In the genomic region with DNA sequence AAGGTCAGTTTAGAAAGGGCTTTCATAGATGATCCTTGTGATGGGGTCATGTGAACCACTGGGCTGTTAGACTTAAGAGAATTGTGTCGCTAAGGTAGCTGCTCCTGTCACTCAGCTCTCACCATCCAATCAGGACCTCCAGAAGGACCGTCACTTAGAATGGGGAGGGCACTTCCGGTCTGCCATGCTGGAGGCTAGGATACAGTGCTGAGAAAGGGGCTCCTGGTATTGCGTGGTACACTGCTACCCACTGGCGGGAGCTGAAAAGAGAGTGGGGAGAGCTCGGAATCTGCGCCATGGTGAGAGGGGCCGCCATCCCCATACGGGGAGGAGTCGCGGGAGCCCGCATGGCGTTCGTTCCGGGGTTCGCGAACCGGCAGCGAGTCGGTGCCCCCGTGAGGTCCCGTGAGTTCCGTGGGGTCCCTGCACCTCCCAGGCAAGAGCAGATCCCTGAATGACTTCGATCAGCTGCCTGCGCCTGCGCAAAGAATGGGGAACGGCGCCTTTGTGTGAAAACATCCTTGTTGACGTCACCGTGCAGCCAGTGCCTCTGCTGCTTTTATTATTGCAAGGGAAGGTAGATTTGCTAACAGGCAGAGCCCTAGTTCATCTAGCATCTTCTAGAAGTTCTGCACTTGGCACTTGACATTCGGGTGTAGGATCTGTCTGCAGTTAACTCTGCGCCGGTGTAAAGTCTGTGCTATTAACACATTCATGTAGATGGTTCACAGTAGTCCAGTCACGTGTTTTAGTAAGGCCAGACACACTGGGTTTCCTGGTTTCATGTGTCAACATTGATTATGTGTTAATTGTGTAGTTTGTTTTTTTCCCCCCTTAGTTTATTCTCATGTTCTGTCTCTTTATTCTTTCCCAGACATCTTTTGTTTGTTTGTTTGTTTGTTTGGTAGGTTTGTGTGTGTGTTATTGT, we compare ENCODE assay signal across 8 mouse cellular contexts. TPM values are rescaled to one million over a fixed set of nuclear protein-coding genes. Genes with fewer than 3 reads are reported as not detected.
DNase-seq lines count a peak whose midpoint lies in the region; ATAC-seq and TF ChIP-seq lines count a peak whose summit lies in the region.

A gene (plus strand): TSS at position 173 of the 928 bp plus-strand sequence.

- DNase-seq in 3134 (ENCODE audit: extremely low read depth, insufficient read length, low spot score), result peak; percentile 92
- peak; percentile 76 for DNase-seq in adrenal gland, postnatal 25 days
- peak; percentile 76 to 84 for DNase-seq in heart, adult 2 months
- peak; percentile 74 to 79 for DNase-seq in kidney, adult 8-10 months
- peak; percentile 60 to 79 for DNase-seq in spleen, postnatal 10 days (ENCODE audit: low spot score in 2 of 2)

- H3K4me1 ChIP-seq in embryonic facial prominence, embryonic 12.5 days, result no peaks in the 10 kb centered on the region
- H3K4me1 ChIP-seq in heart, adult 2 months (ENCODE audit: control insufficient read depth, insufficient read depth, low read length), result no peaks in the 10 kb centered on the region
- no peaks in the 10 kb centered on the region for H3K4me1 ChIP-seq in limb, embryonic 13.5 days
- no peaks in the 10 kb centered on the region for H3K4me1 ChIP-seq in midbrain, embryonic 16.5 days (ENCODE audit: control insufficient read depth, insufficient read depth, low read length)

- no peaks in the 10 kb centered on the region for H3K27me3 ChIP-seq in embryonic facial prominence, embryonic 12.5 days
- no peaks in the 10 kb centered on the region for H3K27me3 ChIP-seq in heart, adult 2 months (ENCODE audit: control insufficient read depth, insufficient read depth, low read length)
- H3K27me3 ChIP-seq in limb, embryonic 13.5 days, result no peaks in the 10 kb centered on the region
- no peaks in the 10 kb centered on the region for H3K27me3 ChIP-seq in midbrain, embryonic 16.5 days (ENCODE audit: control insufficient read depth, insufficient read depth, low read depth, low read length)

- ATAC-seq in embryonic facial prominence, embryonic 12.5 days (ENCODE audit: insufficient number of reproducible peaks, insufficient read depth, low FRiP score, low TSS enrichment), result peak; percentile 100
- peak; percentile 100 for ATAC-seq in limb, embryonic 13.5 days (ENCODE audit: low FRiP score, low read depth)
- peak; percentile 100 for ATAC-seq in midbrain, embryonic 16.5 days

- peak within 1 kb of the TSS; percentile 93 for H3K27ac ChIP-seq in embryonic facial prominence, embryonic 12.5 days
- peak within 1 kb of the TSS; percentile 88 for H3K27ac ChIP-seq in heart, adult 2 months
- H3K27ac ChIP-seq in limb, embryonic 13.5 days, result peak within 1 kb of the TSS; percentile 93
- peak within 1 kb of the TSS; percentile 99 for H3K27ac ChIP-seq in midbrain, embryonic 16.5 days (ENCODE audit: low read length)

- peak; percentile 73 for TF ChIP-seq POLR2A in heart, adult 2 months (IDR thresholded peaks at IDR 0.05; ENCODE audit: insufficient read depth, low read depth, low read length)

- H3K36me3 ChIP-seq in embryonic facial prominence, embryonic 12.5 days, result no peaks in the 10 kb centered on the region
- H3K36me3 ChIP-seq in heart, adult 2 months (ENCODE audit: control insufficient read depth, insufficient read depth, low read length), result no peaks in the 10 kb centered on the region
- peaks cover 7% of the 10 kb centered on the region; the same call in 1 of the 2 replicates for H3K36me3 ChIP-seq in limb, embryonic 13.5 days
- H3K36me3 ChIP-seq in midbrain, embryonic 16.5 days (ENCODE audit: control insufficient read depth, insufficient read depth, low read length), result 0 out of 2 replicates have a peak, but pooled peaks cover 5% of the 10 kb centered on the region

- H3K4me2 ChIP-seq in embryonic facial prominence, embryonic 12.5 days (replicated peaks), result peak within 1 kb of the TSS; percentile 49
- H3K4me2 ChIP-seq in limb, embryonic 13.5 days (replicated peaks), result peak within 1 kb of the TSS; percentile 62
- H3K4me2 ChIP-seq in midbrain, embryonic 16.5 days (ENCODE audit: low read length), result peak within 1 kb of the TSS; percentile 63

- H3K9ac ChIP-seq in embryonic facial prominence, embryonic 12.5 days, result peak within 1 kb of the TSS; percentile 69
- peak within 1 kb of the TSS; percentile 89 for H3K9ac ChIP-seq in heart, adult 2 months (ENCODE audit: low read depth, low read length)
- H3K9ac ChIP-seq in limb, embryonic 13.5 days, result peak within 1 kb of the TSS; percentile 82
- peak within 1 kb of the TSS; percentile 85 for H3K9ac ChIP-seq in midbrain, embryonic 16.5 days (ENCODE audit: low read depth, low read length)

- H3K79me2 ChIP-seq in heart, adult 2 months (replicated peaks; ENCODE audit: control insufficient read depth, insufficient read depth, low read length), result no peaks in the 10 kb centered on the region; the same call in 1 of the 2 replicates

- peaks cover 5% of the 10 kb centered on the region for H3K9me3 ChIP-seq in embryonic facial prominence, embryonic 12.5 days
- peaks cover 10% of the 10 kb centered on the region; the same call in 1 of the 2 replicates for H3K9me3 ChIP-seq in limb, embryonic 13.5 days
- H3K9me3 ChIP-seq in midbrain, embryonic 16.5 days (replicated peaks; ENCODE audit: control insufficient read depth, low read length, poor library complexity, severe bottlenecking), result peaks cover 15% of the 10 kb centered on the region

- no peak for TF ChIP-seq EP300 in heart, adult 2 months (IDR thresholded peaks at IDR 0.05; ENCODE audit: insufficient read depth, low read depth, low read length)

- peak within 1 kb of the TSS; percentile 68 for H3K4me3 ChIP-seq in embryonic facial prominence, embryonic 12.5 days
- peak within 1 kb of the TSS; percentile 80 for H3K4me3 ChIP-seq in heart, adult 2 months
- H3K4me3 ChIP-seq in limb, embryonic 13.5 days, result peak within 1 kb of the TSS; percentile 70
- H3K4me3 ChIP-seq in midbrain, embryonic 16.5 days (ENCODE audit: low read depth, low read length), result peak within 1 kb of the TSS; percentile 70

- WGBS in embryonic facial prominence, embryonic 12.5 days, result 5% methylated on average over 34 of the region's 34 CpGs
- WGBS in heart, adult 2 months, result 2% methylated on average over 34 of the region's 34 CpGs
- 3% methylated on average over 34 of the region's 34 CpGs for WGBS in limb, embryonic 13.5 days
- WGBS in midbrain, embryonic 16.5 days, result 5% methylated on average over 34 of the region's 34 CpGs

- no peak for TF ChIP-seq CTCF in heart, adult 2 months (IDR thresholded peaks at IDR 0.05)

- intact Hi-C loops in heart, adult 2 months (cut with DNase I), result no loop called here

RNA-seq across cellular contexts. Expression of the gene that starts here (rescaled TPM):
- total RNA-seq in adrenal gland, postnatal 25 days (2021), result 5.5 and 7.1 TPM in 2 replicates
- 10.9 and 11.5 TPM in 2 replicates for polyA plus RNA-seq in embryonic facial prominence, embryonic 12.5 days (2016; fragmentation: Nextera tagmentation; extraction: Ambion mirVana)
- 1 to 10 TPM; 2.1 to 2.4 TPM for total RNA-seq in heart, adult 2 months (2021)
- polyA plus RNA-seq in heart, adult 2 months (2012; rRNA removed), result 0.16 and 1.1 TPM in 2 replicates
- 11.1 and 12.9 TPM in 2 replicates for polyA plus RNA-seq in limb, embryonic 13.5 days (2015; fragmentation: Nextera tagmentation; extraction: Ambion mirVana)
- polyA plus RNA-seq in midbrain, embryonic 16.5 days (2015; fragmentation: Nextera tagmentation; extraction: Ambion mirVana), result 14.5 and 16.6 TPM in 2 replicates

Comparison
In these comparisons a context has a peak if more than half of its experiments do, and no peak if none do; other contexts are left out.
1. Peak in every context shown above with its lines: DNase-seq, ATAC-seq, H3K4me3 ChIP-seq and H3K27ac ChIP-seq.